Mouse (Mus musculus): Measurements from ENCODE around the gene Serpina1c.
"Not testable (repeated sequence)": the region's sequence is repeated elsewhere in the genome, so short reads cannot be mapped to it uniquely, and the experiment has no call there.

Serpina1c gene

DNA sequence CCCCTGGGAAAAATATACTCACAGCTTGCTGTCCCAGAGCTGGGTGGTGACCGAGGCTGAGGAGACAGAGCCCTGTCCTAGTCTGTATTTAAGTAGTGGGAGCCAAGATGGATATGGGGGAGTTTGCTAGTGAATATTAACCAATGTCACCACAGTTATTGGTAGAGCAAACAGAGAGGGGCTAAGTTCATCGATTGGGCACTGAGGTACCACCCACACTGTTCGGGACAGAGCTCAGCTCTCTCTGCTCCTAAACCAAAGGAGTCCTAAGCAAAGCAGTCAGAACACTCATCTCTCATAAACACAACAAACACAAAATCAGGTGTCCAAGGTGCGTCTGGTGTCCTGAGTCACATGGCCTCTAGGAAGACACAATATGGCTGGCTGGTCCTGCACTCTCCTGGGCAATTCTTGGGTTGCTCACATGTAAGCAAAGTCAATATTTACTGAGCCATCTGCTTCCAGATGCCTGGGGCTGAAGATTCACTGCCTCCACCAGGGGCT, at the start of gene Serpina1c:
Gene Serpina1c, minus strand, starts transcription at position 51 of the 504 bp plus-strand sequence.
- not testable (repeated sequence) for DNase-seq

DNA sequence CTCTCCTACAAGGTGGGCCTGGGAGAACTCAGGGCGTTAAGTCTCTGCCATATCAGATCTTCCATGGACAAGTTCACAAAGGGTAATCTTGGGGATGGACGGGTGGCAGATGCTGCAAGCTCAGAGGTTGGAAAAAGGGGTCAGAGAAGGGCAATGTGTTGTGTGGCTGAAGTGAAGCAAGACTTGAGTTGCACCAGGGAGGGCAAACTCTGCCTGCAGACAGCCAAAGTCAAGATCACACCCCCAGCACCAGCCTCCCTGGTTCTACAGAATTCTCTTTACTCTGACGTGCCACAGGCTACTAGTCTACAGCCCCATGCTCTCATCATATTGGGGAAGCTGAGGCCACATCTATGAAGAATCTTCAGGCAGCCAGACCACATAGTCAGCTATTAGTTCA, 48.3 kb upstream of the Serpina1c start:
- DNase-seq = not testable (repeated sequence)

DNA sequence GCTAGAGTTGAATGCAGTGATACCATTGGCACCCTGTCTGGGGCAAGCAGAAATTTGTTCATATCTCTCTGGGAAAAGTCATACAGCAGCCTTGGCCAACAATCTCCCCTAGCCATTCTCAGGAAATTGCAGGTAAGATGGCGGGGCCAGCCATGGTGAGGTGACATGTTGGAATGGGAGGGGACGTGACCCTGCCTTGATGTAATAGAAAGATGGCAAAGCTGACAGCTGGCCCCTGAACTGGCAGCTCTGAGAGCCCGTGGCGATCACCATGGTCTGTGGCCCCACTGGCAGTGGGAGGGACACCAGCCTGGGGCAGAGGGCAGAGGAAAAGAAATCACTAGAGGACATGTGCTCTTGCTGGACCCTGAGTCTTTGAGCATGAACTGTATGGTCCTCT, 41.6 kb upstream of the Serpina1c start:
- DNase-seq = no peak

DNA sequence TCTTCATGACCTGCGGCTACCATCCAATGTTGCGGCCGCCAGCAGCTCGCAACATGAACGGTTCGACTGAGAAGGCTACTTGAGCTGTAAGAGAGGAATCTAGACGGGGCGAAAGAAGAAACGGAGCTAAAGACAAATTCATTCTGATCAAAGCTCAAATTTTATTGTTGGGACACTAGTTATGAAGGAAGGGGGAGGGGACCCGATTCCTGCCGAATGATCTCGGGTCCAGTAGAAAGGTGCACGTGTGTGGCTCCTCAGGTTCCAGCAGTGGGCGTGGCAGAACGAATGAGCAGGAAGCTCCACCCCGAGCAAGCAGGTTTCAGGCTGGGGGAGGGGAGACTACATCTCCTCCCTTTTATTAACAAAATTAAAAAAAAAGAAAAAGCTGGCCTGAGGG, 4.5 kb upstream of the Serpina1c start:
- not testable (repeated sequence) for DNase-seq

DNA sequence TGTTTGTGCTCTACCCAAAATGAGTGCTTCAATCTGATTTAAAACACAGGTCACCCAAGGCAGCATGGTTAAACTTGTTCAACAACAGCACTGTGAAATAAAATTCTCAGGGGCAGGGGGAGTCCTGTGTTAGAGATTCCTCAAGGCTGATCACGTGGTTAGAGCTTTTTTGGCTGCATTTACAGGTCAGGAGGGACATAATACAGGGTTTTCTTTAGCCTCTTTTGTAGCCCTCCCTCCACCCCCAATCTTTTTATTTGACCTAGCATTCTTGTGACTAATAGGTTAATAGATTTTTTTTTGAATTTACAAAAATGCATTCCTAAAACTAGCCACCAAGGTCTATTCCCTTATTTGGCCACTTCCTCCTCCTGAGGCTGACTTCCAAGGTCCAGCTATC, 3.1 kb upstream of the Serpina1c start:
- not testable (repeated sequence) for DNase-seq

DNA sequence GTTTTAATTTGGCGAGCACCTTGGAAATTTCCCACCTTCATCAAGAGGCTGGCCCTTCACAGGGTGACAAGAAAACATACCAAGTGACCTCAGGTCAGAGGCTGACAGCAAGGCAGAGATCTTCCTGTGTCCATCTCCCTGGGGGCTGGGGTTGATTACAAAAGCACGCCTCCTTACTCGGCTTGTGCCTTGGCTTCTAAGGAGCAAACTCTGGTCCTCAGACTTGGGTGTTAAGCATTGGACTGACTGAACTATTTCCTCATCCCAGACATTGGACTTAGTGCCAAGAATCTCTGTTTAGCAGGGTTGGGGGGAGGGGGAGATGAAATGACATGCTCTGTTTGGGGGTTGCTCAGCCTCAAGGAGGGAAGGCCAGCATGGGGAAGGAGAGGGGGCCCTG, 2.8 kb downstream of the Serpina1c start:
- not testable (repeated sequence) for DNase-seq

DNA sequence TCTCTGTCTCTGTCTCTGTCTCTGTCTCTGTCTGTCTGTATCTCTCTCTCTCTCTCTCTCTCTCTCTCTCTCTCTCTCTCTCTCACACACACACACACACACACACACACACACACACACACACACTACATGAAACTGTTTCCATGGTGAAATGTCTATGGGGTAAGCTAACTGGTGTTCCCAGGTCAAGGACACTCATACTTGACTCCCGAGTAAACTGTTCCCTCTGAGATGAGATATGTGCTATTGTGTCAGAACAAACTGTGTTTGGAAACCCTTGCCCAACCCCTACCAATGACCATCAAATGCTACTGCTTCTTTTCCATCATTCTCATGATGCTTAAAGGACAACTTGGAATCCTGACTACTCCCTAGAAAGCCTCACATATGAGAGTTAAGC, 37.8 kb downstream of the Serpina1c start:
- DNase-seq = not testable (repeated sequence)

DNA sequence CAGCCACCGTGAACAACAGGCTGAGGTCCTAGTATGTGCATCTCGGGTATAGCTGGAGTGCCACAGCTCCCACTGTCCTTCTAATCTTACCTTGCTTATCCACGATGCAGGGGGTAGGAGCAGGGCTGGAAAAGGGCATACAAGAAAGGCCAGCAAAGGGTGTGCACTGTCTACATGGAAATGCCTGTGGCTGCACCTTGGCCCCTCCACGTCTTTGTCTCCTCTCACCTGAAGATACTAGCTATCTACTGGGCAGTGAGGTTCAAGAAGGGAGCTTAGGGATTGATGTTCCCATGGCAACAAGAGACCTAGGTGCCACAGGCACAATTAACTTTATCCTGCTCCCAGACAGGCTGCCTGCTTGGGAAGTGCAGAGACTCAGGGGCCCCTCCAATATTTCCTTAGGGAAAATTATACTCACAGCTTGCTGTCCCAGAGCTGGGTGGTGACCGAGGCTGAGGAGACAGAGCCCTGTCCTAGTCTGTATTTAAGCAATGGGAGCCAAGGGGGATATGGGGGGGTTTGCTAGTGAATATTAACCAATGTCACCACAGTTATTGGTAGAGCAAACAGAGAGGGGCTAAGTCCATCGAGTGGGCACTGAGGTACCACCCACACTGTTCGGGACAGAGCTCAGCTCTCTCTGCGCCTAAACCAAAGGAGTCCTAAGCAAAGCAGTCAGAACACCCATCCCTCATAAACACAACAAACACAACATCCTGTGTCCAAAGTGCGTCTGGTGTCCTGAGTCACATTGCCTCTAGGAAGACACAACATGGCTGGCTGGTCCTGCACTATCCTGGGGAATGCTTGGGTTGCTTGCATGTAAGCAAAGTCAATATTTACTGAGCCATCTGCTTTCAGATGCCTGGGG, 41.3 kb downstream of the Serpina1c start, which contains the start of gene Serpina1a:
Gene Serpina1a, minus strand, starts transcription at position 462 of the 874 bp plus-strand sequence.
- not testable (repeated sequence) for DNase-seq

DNA sequence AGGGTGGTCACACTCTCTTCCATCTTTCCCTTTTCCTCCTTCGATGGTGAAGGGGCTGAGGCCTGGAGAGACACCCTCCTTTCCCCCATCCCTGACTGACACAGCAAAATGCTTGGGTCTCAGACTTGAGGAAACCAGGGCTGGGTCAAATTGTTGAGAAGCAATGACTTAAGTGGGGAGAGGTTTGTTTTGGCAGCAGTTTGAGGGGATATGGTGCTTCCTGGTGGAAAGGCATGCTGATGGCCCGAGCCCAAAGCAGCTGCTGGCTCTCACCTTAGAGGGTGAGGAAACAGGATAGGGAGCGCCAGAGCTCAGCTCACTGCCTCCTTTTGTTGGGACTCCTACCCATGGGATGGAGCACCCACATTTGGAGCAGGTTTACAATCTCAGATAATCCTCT, 43.7 kb downstream of the Serpina1c start:
- DNase-seq = no peak

DNA sequence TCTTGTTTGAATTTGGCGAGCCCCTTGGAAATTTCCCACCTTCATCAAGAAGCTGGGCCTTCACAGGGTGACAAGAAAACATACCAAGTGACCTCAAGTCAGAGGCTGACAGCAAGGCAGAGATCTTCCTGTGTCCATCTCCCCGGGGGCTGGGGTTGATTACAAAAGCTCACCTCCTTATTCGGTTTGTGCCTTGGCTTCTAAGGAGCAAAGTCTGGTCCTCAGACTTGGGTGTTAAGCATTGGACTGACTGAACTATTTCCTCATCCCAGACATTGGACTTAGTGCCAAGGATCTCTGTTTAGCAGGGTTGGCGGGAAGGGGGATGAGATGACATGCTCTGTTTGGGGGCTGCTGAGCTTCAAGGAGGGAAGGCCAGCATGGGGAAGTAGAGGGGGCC, 44.1 kb downstream of the Serpina1c start:
- DNase-seq = not testable (repeated sequence)

DNA sequence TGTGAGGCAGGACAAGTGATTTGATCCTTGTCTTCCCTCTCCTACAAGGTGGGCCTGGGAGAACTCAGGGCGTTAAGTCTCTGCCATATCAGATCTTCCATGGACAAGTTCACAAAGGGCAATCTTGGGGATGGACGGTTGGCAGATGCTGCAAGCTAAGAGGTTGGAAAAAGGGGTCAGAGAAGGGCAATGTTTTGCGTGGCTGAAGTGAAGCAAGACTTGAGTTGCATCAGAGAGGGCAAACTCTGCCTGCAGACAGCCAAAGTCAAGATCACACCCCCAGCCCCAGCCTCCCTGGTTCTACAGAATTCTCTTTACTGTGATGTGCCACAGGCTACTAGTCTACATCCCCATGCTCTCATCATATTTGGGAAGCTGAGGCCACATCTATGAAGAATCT, 45.1 kb downstream of the Serpina1c start:
- not testable (repeated sequence) for DNase-seq

DNA sequence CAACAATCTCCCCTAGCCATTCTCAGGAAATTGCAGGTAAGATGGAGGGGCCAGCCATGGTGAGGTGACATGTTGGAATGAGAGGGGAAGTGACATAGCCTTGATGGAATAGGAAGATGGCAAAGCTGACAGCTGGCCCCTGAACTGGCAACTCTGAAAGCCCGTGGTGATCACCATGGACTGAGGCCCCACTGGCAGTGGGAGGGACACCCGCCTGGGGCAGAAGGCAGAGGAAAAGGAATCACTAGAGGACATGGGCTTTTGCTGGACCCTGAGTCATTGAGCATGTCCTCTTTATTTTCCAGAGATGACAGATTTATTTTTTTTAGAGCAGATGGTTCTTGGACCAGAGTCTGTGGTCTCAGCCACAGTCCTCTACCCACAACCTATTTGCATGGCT, 51.7 kb downstream of the Serpina1c start:
- not testable (repeated sequence) for DNase-seq
